Mouse (Mus musculus) urinary bladder, postnatal 25 days (tissue): ENCODE data around the gene Prkcsh.

ENCODE experiments used
- DNase-seq: peaks from one replicate; pipeline ENCODE4 v3.0.0; 2022; ENCODE audit warnings: low spot score

The Prkcsh gene

GRCm38 (mm10) chr9:22049721-22050270, 47.2 kb downstream of the Prkcsh start:
- no peak for DNase-seq

- DNase-seq = peak; percentile 16
Observed at GRCm38 (mm10) chr9:22050351-22050889, 47.8 kb downstream of the Prkcsh start.

- no peak for DNase-seq
Observed at GRCm38 (mm10) chr9:22051161-22051957, 48.8 kb downstream of the Prkcsh start.

GRCm38 (mm10) chr9:22051958-22052254, 49.3 kb downstream of the Prkcsh start, which contains the start of gene Elavl3:
Gene Elavl3, minus strand, starts transcription at chr9:22052023.
- no peak for DNase-seq

GRCm38 (mm10) chr9:22053657-22054056, 51.1 kb downstream of the Prkcsh start:
- DNase-seq = no peak

- peak; percentile 32 for DNase-seq
Observed at GRCm38 (mm10) chr9:22054411-22055076, 51.9 kb downstream of the Prkcsh start.

- DNase-seq = no peak
Observed at GRCm38 (mm10) chr9:22055713-22056112, 53.1 kb downstream of the Prkcsh start.

GRCm38 (mm10) chr9:22056303-22056910, 53.8 kb downstream of the Prkcsh start:
- no peak for DNase-seq

- no peak for DNase-seq
Observed at GRCm38 (mm10) chr9:22057031-22057517, 54.5 kb downstream of the Prkcsh start.

- DNase-seq = no peak
Observed at GRCm38 (mm10) chr9:22058011-22058424, 55.4 kb downstream of the Prkcsh start.

GRCm38 (mm10) chr9:22061339-22061738, 58.7 kb downstream of the Prkcsh start:
- DNase-seq = no peak
